Mouse (Mus musculus) limb, embryonic 15.5 days (tissue): ENCODE data around the gene Itpr1. TPM values are rescaled to one million over a fixed set of nuclear protein-coding genes. Genes with fewer than 3 reads are reported as not detected.

Experiments
- ATAC-seq: fragments of 200-750 bp; cut with Nextera tagmentation; 2 replicates; pipeline ENCODE4 v1.8.0; 2017; ENCODE audit warnings: low read depth, moderate TSS enrichment; ENCODE audit not compliant: insufficient number of reproducible peaks, low FRiP score, low TSS enrichment
- H3K27ac ChIP-seq: fragments of 300-500 bp; sonication (generic); 2 replicates; pipeline ENCODE4 v1.5.1; 2015; ENCODE audit warnings: moderate library complexity, mild to moderate bottlenecking, inconsistent platforms
- H3K27me3 ChIP-seq: fragments of 300-500 bp; sonication (generic); 2 replicates; pipeline ENCODE4 v1.6.1; 2015; ENCODE audit warnings: inconsistent platforms
- H3K36me3 ChIP-seq: fragments of 300-500 bp; sonication (generic); 2 replicates; pipeline ENCODE4 v1.6.1; 2015; ENCODE audit warnings: inconsistent platforms
- H3K4me1 ChIP-seq: fragments of 300-500 bp; sonication (generic); 2 replicates; pipeline ENCODE4 v1.6.1; 2015; ENCODE audit warnings: inconsistent platforms
- H3K4me2 ChIP-seq: fragments of 300-500 bp; sonication (generic); 2 replicates; pipeline ENCODE4 v1.6.1; 2015; ENCODE audit warnings: mild to moderate bottlenecking, inconsistent platforms
- H3K4me3 ChIP-seq: fragments of 300-500 bp; sonication (generic); 2 replicates; pipeline ENCODE4 v1.5.1; 2015; ENCODE audit warnings: mild to moderate bottlenecking, inconsistent platforms
- H3K9ac ChIP-seq: fragments of 300-500 bp; sonication (generic); 2 replicates; pipeline ENCODE4 v1.6.1; 2015; ENCODE audit warnings: inconsistent platforms
- H3K9me3 ChIP-seq: fragments of 300-500 bp; sonication (generic); 2 replicates; pipeline ENCODE4 v1.6.1; 2016; ENCODE audit warnings: inconsistent platforms
- WGBS: fragments of 180-500 bp; shearing (Covaris S2); methylation state at CpG from one replicate; pipeline ENCODE4 v1.1.7; 2015; 5-methylcytosine and 5-hydroxymethylcytosine counted together
- polyA plus RNA-seq: library from polyadenylated mRNA; unstranded; fragments of >200 nt; fragmentation: Nextera tagmentation; extraction: Ambion mirVana; gene quantifications from 2 replicates; pipeline ENCODE4 v1.2.1, GENCODE M21; 2015

Gene Itpr1
- polyA plus RNA-seq, 1 experiment from 2014 or later: 9.0 TPM

DNA sequence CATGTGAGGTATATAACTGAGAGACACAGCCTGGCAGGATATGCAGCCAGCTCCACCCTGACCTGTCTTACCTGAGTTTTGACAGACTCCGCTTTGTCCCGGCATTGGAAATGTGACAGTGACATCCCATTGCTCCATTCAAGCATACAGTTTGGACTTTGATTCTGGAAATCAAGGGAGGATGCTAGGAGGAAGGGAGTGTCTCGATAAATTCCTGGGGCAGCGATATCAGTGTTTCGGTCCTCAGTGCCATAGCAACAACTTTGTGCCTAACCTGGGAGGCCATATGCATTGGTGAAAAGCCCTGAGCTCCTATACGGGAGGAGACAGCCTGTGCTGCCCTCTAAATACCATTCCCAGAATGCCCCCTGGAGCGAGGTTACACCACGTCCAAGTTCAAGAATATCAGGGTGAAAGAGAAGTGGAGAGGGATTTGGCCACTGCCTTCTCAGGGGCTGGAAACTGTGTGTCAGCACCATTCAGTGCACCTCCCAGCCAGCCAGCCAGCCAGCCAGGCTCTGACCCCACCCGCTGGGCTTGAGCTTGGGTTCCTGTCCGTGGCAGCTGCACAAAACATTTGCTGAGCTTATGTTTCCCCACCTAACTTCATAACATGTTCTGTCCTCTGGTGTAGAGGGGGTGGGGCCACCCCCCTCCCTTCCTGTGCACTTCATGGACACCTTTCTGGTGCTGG, 319.7 kb downstream of the Itpr1 start:
- H3K27me3 ChIP-seq: no peaks in the 10 kb centered on the region
- 73% methylated on average over 10 of the region's 10 CpGs for WGBS
- no peak overlapping the region for H3K9ac ChIP-seq
- ATAC-seq: no peak
- 0 out of 2 replicates have a peak overlapping the region, but pooled peaks have one; percentile 43 for H3K27ac ChIP-seq
- no peak overlapping the region for H3K4me3 ChIP-seq
- no peaks in the 10 kb centered on the region for H3K9me3 ChIP-seq
- peaks cover 31% of the 10 kb centered on the region for H3K4me1 ChIP-seq
- 0 out of 2 replicates have a peak, but pooled peaks cover 3% of the 10 kb centered on the region for H3K36me3 ChIP-seq
- no peak overlapping the region for H3K4me2 ChIP-seq

DNA sequence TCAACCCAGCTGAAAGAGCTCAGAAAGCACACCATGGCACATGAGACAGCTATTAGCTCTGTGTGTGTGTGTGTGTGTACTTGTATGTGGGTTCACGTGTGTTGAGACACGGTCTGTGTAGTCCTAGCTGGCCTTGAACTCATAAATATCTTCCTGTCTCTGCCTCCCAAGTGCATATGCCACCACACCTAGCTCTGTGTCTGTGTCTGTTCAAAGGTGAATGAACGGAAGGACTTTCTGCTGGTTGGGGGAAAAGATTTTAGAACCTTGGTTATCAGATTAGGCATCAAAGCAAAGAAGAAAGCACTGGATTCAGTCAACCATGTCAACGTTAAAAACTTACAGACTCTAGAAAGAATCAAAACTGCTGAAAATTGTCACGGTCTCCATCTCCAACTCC, 321.2 kb downstream of the Itpr1 start:
- 78% methylated on average over 5 of the region's 5 CpGs for WGBS

DNA sequence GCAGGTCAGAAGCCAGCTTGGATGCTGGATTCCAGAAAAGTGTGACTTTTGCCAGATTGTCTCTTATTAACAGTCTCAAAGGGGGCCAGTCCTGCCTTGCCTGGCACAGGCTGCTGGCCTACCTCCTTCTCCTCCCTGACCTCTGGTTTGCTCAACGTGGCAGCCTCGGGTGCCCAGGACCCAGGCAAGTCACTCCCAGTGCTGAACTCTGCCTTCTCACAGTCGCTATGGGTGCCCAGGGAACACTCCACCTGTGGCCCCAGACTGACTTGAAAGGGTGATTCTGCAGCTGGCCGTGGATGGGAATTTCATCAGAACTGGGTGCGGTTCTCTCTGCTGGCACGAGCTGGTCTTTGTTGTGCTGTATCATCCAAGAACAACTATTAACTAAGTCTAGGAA, 321.7 kb downstream of the Itpr1 start:
- ATAC-seq: no peak
- Histone ChIP-seq H3K9me3 (no peaks in the 10 kb centered on the region), H3K9ac (no peak overlapping the region), H3K27me3 (no peaks in the 10 kb centered on the region), H3K4me2 (no peak overlapping the region), H3K4me1 (peaks cover 31% of the 10 kb centered on the region), H3K4me3 (no peak overlapping the region), H3K36me3 (no peaks in the 10 kb centered on the region), H3K27ac (no peak overlapping the region)
- WGBS: 65% methylated on average over 6 of the region's 6 CpGs

More for the DNA sequence above, 321.2 kb downstream of the Itpr1 start:
- Histone ChIP-seq H3K4me3 (no peak overlapping the region), H3K4me2 (no peak overlapping the region), H3K27me3 (no peaks in the 10 kb centered on the region), H3K4me1 (peaks cover 31% of the 10 kb centered on the region), H3K36me3 (no peaks in the 10 kb centered on the region), H3K9ac (no peak overlapping the region), H3K27ac (no peak overlapping the region), H3K9me3 (no peaks in the 10 kb centered on the region)
- no peak for ATAC-seq

DNA sequence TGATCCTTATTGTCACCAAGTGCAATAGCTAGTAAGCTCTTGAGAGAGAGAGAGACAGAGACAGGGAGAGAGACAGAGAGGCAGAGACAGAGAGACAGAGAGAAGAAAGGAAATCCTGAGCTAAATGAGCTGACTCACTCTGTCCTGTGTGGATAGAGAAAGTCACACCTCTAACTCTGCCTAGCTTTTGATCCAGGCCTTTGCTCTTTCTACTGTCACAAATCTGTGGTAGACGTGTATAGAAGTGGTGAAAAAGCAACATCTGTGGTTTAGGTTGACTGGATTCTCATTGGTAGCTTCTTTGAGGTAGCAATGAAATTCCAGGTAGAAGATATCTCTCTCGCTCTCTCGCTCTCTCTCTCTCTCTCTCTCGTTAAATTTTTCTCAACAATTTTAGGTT, 322.4 kb downstream of the Itpr1 start:
- H3K9ac ChIP-seq: no peak overlapping the region
- peaks cover 31% of the 10 kb centered on the region for H3K4me1 ChIP-seq
- WGBS: 81% methylated on average over 4 of the region's 4 CpGs
- no peak overlapping the region for H3K27ac ChIP-seq
- ATAC-seq: no peak
- no peaks in the 10 kb centered on the region for H3K36me3 ChIP-seq
- H3K27me3 ChIP-seq: no peaks in the 10 kb centered on the region
- H3K4me2 ChIP-seq: no peak overlapping the region
- no peak overlapping the region for H3K4me3 ChIP-seq
- H3K9me3 ChIP-seq: no peaks in the 10 kb centered on the region

DNA sequence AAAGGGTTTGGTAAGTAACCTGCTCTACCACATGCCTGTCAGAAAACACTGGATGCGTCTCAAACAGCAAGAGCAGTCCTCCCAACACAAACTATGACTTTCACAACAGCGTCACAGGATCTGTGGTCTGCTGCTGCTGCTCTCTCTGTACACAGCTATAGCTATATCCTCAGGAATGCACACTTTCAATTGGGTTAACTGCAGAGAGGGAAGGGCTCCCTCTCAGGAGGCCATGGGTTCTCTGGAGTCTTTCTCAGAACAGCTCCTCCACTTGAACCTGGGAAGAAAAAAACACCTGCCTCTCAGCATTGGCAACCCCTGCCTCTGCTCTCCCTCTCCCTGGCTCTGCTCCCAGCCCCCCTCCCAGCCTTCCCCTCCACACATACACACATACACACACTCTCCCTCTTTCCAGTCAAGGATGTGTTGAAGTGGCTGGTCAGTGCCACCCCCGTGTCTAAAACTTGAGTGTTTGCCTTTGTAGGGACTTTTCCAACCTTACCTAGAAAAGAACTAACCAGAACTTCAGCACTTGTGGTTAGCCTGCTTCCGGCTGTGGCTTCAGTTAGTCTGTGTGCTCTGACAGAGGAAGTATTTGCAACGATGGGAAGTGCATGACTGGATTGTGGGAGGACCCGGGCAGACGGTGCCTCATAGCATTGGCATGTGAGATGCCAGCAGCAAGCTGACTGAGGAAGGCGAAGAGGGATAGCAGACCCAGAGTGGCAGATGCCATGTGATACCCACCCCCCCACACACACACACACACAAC, 323.8 kb downstream of the Itpr1 start:
- H3K36me3 ChIP-seq: no peaks in the 10 kb centered on the region
- H3K27me3 ChIP-seq: no peaks in the 10 kb centered on the region
- peak; percentile 13; the same call in 1 of the 2 replicates for ATAC-seq
- H3K4me3 ChIP-seq: no peak overlapping the region
- peak overlapping the region; percentile 2; the same call in 1 of the 2 replicates for H3K27ac ChIP-seq
- WGBS: 61% methylated on average over 8 of the region's 8 CpGs
- H3K9me3 ChIP-seq: no peaks in the 10 kb centered on the region
- peaks cover 24% of the 10 kb centered on the region for H3K4me1 ChIP-seq
- no peak overlapping the region for H3K4me2 ChIP-seq
- H3K9ac ChIP-seq: no peak overlapping the region

DNA sequence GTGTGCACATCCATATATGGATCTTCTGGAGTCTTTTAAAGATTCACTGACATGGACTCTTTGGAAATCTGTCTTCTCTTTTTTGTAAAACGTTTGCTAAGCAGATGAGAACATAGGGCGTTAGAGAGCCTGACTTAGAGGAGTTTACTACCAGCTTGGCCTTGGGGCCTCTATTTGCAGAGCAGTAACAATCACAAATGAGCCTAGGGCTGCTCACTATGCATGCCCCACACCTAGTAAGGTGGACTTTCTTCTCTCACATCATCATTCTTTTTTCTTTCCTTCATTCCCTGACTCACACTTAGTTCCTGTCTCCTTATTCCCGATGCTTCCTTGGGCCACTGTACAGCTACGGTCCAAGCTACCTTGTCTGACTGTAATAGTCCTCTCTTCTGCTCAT, 325.5 kb downstream of the Itpr1 start:
- no peak overlapping the region for H3K27ac ChIP-seq
- H3K4me2 ChIP-seq: no peak overlapping the region
- no peaks in the 10 kb centered on the region for H3K9me3 ChIP-seq
- WGBS: 77% methylated on average over 4 of the region's 4 CpGs
- H3K9ac ChIP-seq: no peak overlapping the region
- H3K4me1 ChIP-seq: peaks cover 12% of the 10 kb centered on the region
- no peaks in the 10 kb centered on the region for H3K27me3 ChIP-seq
- no peak overlapping the region for H3K4me3 ChIP-seq
- no peak for ATAC-seq
- H3K36me3 ChIP-seq: no peaks in the 10 kb centered on the region

DNA sequence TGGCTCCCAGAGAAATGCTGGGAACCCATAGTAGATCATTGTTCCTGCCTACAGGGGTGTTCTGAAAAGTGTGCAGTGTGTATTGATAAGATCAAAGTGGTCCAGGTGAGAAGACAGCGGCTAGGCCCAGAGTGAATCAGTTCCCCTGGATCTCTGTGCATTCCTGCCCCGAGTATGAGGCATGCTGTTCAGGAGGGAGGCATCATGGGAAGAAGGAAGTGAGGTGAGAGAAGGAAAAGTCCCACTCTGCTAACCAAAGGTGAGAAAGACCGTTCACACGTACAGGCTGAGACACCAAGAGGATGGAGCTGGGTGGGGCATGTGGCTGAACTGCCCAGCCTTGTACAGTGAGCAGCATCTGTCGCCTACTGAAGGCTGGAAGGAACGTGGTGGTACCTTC, 327.5 kb downstream of the Itpr1 start:
- Histone ChIP-seq H3K27me3 (no peaks in the 10 kb centered on the region), H3K4me2 (no peak overlapping the region), H3K4me1 (peaks cover 8% of the 10 kb centered on the region), H3K4me3 (no peak overlapping the region), H3K9me3 (no peaks in the 10 kb centered on the region), H3K36me3 (no peaks in the 10 kb centered on the region), H3K9ac (no peak overlapping the region), H3K27ac (no peak overlapping the region)
- 81% methylated on average over 6 of the region's 6 CpGs for WGBS
- ATAC-seq: no peak

DNA sequence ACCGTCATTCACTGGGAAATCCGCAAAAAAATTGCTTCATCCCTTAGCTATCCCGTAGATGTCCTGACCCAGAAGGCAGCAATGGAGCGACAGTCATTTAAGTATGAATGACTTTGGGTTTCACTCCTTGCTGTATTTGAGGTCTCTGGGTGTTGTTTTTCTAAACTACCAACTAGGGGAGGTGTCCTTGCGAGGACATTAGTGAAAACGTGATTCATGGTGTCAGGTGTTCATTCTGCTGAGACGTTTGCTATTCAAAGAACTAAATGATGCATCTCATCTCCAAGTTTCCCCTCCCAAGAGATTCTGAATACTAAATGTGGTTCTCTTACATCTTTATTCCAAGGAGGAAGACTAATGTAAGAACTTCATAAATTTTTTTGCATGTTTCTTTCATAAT, 332.0 kb downstream of the Itpr1 start:
- no peaks in the 10 kb centered on the region for H3K4me1 ChIP-seq
- ATAC-seq: no peak
- H3K36me3 ChIP-seq: no peaks in the 10 kb centered on the region
- no peak overlapping the region for H3K9ac ChIP-seq
- H3K4me2 ChIP-seq: no peak overlapping the region
- 81% methylated on average over 7 of the region's 7 CpGs for WGBS
- no peak overlapping the region for H3K27ac ChIP-seq
- no peaks in the 10 kb centered on the region for H3K27me3 ChIP-seq
- H3K4me3 ChIP-seq: no peak overlapping the region
- no peaks in the 10 kb centered on the region for H3K9me3 ChIP-seq

DNA sequence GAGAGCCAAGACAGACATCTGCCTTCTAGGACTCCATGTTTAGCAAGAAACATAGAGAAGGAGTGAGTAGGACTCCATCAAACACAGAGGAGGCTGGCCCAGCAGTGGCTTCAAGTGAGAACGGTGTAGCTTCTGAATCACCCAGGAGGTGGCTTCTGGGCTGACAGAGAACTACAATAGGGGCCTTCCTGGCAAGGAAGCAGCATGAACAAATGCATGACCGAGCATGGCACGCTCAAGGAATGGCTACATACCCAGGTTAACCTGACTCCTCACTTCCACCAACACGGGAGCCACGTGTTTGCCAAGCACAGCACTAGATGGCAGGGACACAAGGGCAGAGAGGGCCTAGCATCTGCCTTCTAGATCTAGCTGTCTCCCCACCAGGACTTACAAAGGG, 332.6 kb downstream of the Itpr1 start:
- no peaks in the 10 kb centered on the region for H3K9me3 ChIP-seq
- H3K4me2 ChIP-seq: no peak overlapping the region
- H3K27ac ChIP-seq: no peak overlapping the region
- no peaks in the 10 kb centered on the region for H3K4me1 ChIP-seq
- no peak for ATAC-seq
- no peaks in the 10 kb centered on the region for H3K27me3 ChIP-seq
- H3K4me3 ChIP-seq: no peak overlapping the region
- WGBS: 88% methylated on average over 5 of the region's 5 CpGs
- no peak overlapping the region for H3K9ac ChIP-seq
- no peaks in the 10 kb centered on the region for H3K36me3 ChIP-seq

DNA sequence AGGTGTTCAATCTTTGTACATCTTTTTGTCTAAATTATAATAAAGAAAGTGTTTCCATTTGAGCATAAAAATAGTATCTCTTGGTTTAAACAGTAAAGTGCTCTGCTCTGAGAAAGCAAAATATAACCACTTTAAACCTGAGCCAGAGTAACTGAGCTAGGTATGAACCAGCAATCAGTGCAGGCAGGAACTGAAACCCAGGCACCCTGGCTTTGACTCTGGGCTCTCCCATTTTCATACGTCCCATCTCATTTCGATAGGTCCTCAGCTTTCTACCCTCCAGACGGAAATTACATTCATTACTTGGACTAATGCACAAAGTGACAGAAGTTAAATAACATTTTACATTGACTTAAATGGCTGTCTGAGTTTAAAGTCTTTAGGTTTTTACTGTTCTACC, 335.5 kb downstream of the Itpr1 start:
- Histone ChIP-seq H3K9ac (no peak overlapping the region), H3K36me3 (0 out of 2 replicates have a peak, but pooled peaks cover 2% of the 10 kb centered on the region), H3K27ac (no peak overlapping the region), H3K27me3 (no peaks in the 10 kb centered on the region), H3K9me3 (no peaks in the 10 kb centered on the region), H3K4me1 (no peaks in the 10 kb centered on the region), H3K4me3 (no peak overlapping the region), H3K4me2 (no peak overlapping the region)
- ATAC-seq: no peak
- WGBS: 77% methylated on average over 3 of the region's 3 CpGs

DNA sequence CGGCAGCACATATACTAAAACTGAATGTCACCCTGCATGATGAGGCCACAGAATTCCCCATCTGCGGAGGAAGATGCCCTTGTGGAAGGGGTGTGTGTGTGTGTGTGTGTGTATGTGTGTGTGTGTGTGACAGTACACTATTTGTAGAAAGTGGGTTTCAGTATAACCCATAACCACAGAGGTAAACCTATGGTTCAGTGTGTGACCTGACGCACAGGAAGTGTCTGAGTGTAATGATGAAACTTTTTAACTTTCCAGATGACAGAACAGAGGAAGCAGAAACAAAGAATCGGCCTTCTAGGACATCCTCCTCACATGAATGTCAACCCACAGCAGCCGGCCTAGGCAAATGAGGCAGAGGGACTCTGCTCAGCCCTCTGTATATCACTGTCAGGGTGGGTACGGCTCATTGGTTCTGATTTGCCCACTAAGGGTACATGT, 336.6 kb downstream of the Itpr1 start:
- WGBS: 71% methylated on average over 6 of the region's 6 CpGs
- ATAC-seq: no peak
- no peak overlapping the region for H3K4me3 ChIP-seq
- H3K36me3 ChIP-seq: 0 out of 2 replicates have a peak, but pooled peaks cover 2% of the 10 kb centered on the region
- no peaks in the 10 kb centered on the region for H3K27me3 ChIP-seq
- no peaks in the 10 kb centered on the region for H3K4me1 ChIP-seq
- H3K9ac ChIP-seq: no peak overlapping the region
- H3K27ac ChIP-seq: no peak overlapping the region; the same call in 1 of the 2 replicates
- no peaks in the 10 kb centered on the region for H3K9me3 ChIP-seq
- H3K4me2 ChIP-seq: no peak overlapping the region
